Mouse (Mus musculus): Measurements from ENCODE around the gene Tff2. TPM values are rescaled to one million over a fixed set of nuclear protein-coding genes. Genes with fewer than 3 reads are reported as not detected.

Gene Tff2
- not detected in 3 replicates for total RNA-seq (2017)

GRCm38 (mm10) chr17:31144040-31145037, at the start of gene Tff2:
TSS of gene Tff2 (minus strand) at chr17:31144282.
- no peak for ATAC-seq (replicated peaks; ENCODE audit: insufficient number of reproducible peaks, low FRiP score, low TSS enrichment, poor library complexity, severe bottlenecking)

GRCm38 (mm10) chr17:31193360-31193759, 49.3 kb upstream of the Tff2 start:
- no peak for ATAC-seq (replicated peaks; ENCODE audit: insufficient number of reproducible peaks, low FRiP score, low TSS enrichment, poor library complexity, severe bottlenecking)

DNA sequence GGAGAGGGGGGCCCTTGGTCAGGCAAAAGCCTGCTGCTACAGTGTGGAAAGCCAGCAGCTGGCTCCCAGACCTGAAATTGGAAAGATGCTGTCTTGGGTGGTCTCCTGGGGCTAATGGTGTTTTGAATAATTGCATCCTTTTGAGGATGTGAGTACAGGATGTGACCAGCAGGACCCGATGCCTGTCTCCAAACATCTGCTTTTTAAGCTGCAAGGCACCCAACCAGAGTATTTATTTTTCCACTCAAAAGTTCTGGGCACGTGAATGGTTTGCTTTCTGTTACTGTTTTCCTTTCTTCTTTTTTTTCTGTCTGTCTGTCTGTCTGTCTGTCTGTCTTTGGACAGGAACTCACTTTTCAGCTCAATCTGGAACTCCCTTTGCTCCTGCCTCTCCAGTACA, 48.6 kb upstream of the Tff2 start:
- no peak for ATAC-seq (replicated peaks; ENCODE audit: insufficient number of reproducible peaks, low FRiP score, low TSS enrichment, poor library complexity, severe bottlenecking)

DNA sequence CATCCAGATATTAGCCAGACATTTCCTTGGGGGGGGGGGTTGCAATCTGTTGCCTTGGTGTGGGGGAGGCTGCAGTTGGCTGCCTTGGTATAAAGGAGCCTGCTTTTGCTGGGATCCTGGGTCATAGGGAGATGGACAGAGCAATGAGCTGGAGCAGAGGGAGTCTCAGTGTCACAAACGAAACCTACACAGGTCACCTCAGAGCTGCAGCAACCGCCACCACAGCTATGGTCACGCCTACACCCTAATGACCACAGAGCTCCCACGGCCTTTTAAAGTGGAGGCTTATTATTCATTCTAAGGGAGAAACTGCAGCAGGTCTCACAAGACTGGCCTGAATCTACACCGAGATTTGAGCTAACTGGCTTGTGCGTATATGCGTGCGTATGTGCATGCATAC, 47.7 kb upstream of the Tff2 start:
- no peak for ATAC-seq (replicated peaks; ENCODE audit: insufficient number of reproducible peaks, low FRiP score, low TSS enrichment, poor library complexity, severe bottlenecking)

- peak; percentile 66; the same call in 1 of the 2 replicates for ATAC-seq (replicated peaks; ENCODE audit: insufficient number of reproducible peaks, low FRiP score, low TSS enrichment, poor library complexity, severe bottlenecking)
Measured at GRCm38 (mm10) chr17:31187370-31187769, 43.3 kb upstream of the Tff2 start.

- ATAC-seq (replicated peaks; ENCODE audit: insufficient number of reproducible peaks, low FRiP score, low TSS enrichment, poor library complexity, severe bottlenecking): no peak
Measured at GRCm38 (mm10) chr17:31184269-31184990, 40.3 kb upstream of the Tff2 start.

DNA sequence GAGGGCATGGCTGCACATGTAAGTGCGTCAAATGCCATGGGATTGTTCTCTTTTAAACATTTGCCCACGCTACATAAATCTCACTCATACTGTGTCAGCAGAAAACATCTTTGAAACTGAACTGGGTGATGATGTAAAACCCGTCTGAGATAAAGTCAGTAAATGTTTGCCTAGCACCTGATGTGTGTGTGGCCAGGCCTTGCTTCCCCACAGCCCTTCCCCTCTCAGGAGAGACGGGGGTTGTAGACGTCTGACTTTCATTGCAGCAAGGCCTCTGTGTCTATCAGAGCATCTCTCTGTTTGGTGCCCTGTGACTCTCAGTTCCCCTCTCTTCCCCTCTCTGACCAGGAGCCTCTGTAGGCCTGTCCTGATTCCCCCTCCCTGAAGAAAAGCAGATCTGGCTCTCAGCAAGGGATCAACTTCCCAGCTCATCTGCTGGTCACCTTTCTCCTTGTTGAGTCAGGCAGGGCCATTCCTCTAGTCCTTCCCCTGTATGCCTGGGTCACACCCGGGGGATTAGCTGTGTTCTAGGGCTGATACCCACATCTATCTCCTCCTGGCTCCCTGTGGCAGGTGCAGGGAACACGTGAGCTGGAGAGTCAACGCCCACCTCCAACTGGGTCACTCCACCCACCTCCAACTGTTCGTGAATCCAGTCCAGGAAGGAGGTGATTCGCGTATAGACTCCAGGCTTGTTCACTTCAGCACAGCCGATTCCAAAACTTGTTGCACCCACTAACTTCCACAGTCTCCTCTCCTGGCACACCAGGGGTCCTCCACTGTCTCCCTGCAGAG, 39.3 kb upstream of the Tff2 start:
- no peak for ATAC-seq (replicated peaks; ENCODE audit: insufficient number of reproducible peaks, low FRiP score, low TSS enrichment, poor library complexity, severe bottlenecking)

DNA sequence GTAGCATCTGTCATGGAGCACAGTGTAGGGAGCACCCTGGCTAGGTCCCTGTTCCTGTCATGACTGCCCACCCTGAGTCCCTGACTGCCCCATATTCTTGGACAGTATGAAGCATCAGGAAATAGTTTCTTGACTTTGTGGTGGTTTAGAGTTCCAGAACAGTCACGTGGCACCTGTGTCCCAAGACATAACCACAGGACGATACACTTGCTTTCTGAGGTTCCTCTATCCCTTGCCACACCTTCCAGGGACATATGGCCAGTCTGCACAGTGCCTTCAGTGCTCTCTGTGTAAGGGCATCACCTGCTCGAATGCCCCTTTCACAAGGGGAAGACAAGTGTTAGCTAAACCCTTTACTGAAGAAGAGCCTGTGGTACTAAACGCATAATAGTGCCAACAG, 37.4 kb upstream of the Tff2 start:
- 0 out of 2 replicates have a peak, but pooled peaks have one; percentile 25 for ATAC-seq (replicated peaks; ENCODE audit: insufficient number of reproducible peaks, low FRiP score, low TSS enrichment, poor library complexity, severe bottlenecking)

DNA sequence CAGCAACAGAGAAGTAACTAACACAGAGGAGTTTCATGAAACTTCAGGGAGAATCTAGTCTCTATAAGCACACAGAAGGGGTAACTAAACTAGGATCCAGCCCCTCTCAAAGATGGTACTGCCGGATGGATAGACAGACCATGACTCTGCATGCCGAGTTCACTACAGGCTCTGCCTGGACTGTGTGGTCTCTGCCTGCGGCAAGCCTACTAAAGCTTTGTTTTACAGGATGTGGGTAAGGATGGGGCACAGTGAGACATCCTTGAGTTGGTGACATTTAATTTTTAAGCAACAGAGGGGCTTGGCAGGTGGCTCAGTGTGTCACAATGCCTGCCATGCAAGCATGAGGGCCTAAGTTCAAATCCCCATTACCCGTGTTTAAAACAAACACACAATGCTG, 32.2 kb upstream of the Tff2 start:
- ATAC-seq (replicated peaks; ENCODE audit: insufficient number of reproducible peaks, low FRiP score, low TSS enrichment, poor library complexity, severe bottlenecking): no peak

DNA sequence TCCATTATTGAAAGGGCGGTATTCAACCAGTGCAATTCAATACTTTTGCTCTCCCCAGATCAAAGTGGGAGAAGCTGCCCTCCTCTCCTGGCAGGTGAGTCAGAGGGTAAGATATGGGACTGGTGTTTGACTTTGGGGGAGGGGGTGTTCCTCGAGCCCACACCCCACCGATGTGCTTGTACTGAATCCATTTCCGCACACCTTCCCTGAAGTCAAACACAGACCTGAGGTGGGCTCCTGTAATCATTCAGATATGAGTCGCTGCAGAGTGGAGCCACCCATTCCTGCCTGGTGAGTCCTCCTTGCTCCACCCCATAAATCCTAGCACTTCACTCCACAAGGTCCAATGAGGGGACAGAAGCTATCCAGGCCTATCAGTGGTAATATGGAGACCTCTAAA, 25.7 kb upstream of the Tff2 start:
- no peak for ATAC-seq (replicated peaks; ENCODE audit: insufficient number of reproducible peaks, low FRiP score, low TSS enrichment, poor library complexity, severe bottlenecking)

DNA sequence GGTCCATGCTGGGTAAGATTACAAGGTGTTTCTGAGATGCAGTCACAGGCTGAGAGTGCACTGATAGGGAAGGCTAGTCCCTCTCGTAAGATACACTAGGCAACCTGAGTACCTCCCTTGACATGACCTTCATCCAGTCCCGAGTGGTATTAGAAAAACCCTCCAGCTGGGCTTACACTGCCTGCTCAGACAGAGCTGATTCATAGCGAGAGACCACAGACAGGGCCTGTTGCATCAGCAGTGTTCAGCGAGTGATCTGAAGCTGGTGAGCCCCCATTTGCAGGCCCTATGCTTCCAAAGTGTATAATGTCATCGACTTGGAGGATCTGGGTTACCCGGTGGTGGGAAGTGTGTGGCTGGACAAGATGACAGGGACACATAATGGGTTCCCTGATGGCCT, 21.0 kb upstream of the Tff2 start, which contains the start of gene Tff1:
TSS of gene Tff1 (minus strand) at position 151 of the 400 bp plus-strand sequence.
- no peak for ATAC-seq (replicated peaks; ENCODE audit: insufficient number of reproducible peaks, low FRiP score, low TSS enrichment, poor library complexity, severe bottlenecking)

GRCm38 (mm10) chr17:31163821-31164220, 19.7 kb upstream of the Tff2 start:
- no peak for ATAC-seq (replicated peaks; ENCODE audit: insufficient number of reproducible peaks, low FRiP score, low TSS enrichment, poor library complexity, severe bottlenecking)

GRCm38 (mm10) chr17:31162607-31163006, 18.5 kb upstream of the Tff2 start:
- ATAC-seq (replicated peaks; ENCODE audit: insufficient number of reproducible peaks, low FRiP score, low TSS enrichment, poor library complexity, severe bottlenecking): no peak

DNA sequence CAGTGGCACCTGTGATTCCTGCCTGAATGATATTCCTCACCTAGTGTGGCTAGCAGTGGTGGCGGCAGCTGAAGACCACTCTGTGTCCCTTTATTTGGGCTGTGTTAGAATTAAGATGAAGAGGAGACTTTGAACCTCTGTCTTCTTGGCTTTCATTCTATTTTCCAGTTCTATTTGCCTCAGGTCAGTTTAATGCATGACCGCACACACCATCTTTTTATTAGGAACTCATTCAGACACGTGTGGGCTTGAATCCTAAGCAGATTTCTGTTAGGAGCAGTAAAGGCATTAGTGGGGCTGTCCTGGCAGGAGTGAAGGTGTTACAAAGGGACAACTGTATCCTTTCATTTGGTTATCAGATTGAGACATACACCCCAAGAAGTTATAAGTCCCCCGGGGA, 16.2 kb upstream of the Tff2 start:
- no peak for ATAC-seq (replicated peaks; ENCODE audit: insufficient number of reproducible peaks, low FRiP score, low TSS enrichment, poor library complexity, severe bottlenecking)

DNA sequence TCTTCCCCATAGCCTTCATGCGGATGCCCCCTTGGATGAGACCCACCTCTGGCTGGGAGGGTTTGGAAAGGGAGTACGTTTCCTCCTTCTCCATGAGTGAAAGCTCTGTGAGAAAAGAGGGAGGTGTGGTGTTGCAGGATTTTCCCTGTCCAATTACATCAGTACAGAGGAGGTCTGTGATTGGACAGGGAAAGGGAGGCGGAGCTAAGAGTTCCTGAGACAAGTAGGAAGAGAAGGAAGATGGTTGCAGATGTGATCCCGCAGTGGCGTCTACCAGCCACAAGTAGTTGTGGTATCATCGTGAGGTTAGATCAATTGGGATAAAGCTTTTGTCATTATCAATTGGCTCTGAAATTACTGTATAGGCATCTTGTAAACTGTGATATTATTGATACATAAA, 13.8 kb upstream of the Tff2 start:
- no peak for ATAC-seq (replicated peaks; ENCODE audit: insufficient number of reproducible peaks, low FRiP score, low TSS enrichment, poor library complexity, severe bottlenecking)

- ATAC-seq (replicated peaks; ENCODE audit: insufficient number of reproducible peaks, low FRiP score, low TSS enrichment, poor library complexity, severe bottlenecking): no peak
Measured at GRCm38 (mm10) chr17:31153785-31154184, 9.7 kb upstream of the Tff2 start.

DNA sequence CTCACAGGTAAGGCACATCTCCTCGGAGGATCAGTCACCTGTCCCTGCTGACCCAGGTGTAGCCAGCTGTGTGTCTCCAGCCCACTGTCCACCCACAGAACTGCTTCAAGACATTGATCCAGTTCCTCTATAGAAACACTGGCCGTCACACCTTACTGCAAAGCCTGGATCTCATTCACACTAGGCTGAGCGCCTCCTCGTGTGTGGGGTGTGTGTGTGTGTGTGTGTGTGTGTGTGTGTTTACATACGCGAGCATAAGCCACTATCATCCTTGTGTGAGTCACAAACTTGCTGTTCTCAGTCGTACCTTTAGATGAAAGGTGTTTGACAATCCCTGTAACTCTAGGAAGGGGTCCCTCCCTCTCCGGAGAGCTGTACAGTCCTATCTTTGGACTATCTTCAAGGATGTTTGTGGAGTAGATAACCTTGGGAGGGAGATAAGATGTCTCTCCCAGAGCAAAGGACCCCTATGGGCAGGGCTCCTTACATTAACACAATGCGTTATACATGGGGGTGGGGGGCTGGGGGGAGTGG, 9.0 kb upstream of the Tff2 start:
- ATAC-seq (replicated peaks; ENCODE audit: insufficient number of reproducible peaks, low FRiP score, low TSS enrichment, poor library complexity, severe bottlenecking): no peak

DNA sequence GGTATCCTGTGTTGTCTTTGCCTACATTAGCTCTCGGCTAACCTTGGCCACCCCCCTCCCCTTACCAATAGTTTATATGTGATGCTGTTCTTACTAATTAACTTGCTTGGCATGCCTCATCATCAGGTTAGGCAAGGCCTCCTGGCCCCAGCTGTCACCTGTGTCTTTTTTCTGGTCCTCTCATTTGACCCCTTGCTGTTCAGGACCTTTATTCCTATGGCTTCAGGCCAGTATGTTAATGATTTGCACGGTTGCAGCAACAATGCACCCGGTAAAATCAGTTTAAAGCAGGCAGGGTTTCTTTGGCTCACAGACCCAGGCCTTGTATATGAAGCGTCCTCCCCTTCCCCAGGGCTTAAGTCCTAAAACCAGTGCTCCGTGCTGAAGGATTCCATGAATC, 8.4 kb upstream of the Tff2 start:
- ATAC-seq (replicated peaks; ENCODE audit: insufficient number of reproducible peaks, low FRiP score, low TSS enrichment, poor library complexity, severe bottlenecking): no peak

DNA sequence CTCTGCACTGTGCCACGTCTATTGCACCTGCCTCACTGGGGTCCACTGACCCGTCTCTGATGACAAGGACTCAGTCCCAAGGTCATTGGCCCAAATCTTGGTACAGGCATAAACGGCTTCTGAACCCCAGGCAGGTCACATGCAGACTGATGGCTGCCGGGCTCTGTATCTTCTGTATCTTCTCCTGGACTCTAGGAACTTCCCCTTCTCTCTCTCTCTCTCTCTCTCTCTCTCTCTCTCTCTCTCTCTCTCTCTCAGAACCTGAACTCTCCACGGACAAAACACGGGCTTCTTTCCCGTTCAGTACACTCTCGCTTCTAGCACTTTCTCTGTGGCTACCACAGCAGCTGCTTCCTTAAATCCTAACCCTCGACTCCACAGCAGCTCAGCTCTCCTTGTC, 1.9 kb upstream of the Tff2 start:
- no peak for ATAC-seq (replicated peaks; ENCODE audit: insufficient number of reproducible peaks, low FRiP score, low TSS enrichment, poor library complexity, severe bottlenecking)

Data from monocyte, adult 5-6 weeks (primary cell).